Mouse (Mus musculus): Measurements from ENCODE around the gene Pcsk6. TPM values are rescaled to one million over a fixed set of nuclear protein-coding genes. Genes with fewer than 3 reads are reported as not detected.
A peak's percentile ranks its signal among the peaks of the same experiment; 100 is the strongest.
"Not testable (repeated sequence)": the region's sequence is repeated elsewhere in the genome, so short reads cannot be mapped to it uniquely, and the experiment has no call there.

The Pcsk6 gene
- polyA plus RNA-seq, 1 experiment from 2014 or later: 2.1 TPM

DNA sequence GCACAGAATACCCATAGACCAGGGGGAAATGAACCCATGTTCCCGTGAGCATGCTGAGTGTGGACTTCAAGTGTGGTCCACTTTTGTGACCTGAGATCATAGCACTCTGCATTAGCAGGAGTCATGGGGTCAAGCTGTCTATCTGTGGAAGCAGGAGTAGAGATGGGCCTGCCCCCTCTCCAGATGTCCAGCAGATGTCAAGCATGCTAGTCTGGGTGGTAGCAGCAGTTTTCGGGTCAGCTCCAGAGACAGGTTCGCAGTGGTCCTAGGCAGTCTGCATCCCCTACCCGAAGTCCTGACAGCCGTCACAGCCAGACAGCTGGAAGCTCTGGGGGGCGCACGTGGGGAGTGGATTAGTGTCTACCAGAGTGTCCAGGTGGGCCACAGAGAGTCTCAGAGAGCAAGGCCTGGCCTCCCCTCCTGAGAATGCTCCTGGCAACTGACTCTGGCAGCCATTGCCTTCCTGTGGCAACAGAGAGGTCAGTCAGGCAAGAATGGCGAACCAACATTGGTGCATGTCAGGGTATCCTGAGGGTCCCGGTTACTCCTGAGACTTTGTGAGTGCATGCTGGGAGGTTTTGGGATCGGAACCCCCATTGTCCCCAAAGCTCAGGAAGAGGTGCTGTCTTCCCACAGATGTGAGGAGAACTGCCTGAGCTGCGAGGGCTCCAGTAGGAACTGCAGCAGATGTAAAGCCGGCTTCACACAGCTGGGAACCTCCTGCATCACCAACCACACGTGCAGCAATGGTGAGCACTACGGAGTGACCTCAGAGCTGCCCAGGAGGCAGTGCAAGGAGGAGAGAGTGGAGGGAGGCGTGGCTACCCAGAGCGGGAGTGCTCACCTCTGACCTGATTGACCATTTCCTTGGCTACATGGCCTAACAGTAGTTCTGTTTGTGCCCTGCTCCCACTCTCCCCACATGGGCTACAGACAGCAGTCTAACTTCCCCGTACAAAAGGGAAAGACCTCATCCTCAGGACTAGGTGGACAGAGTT is 185.7 kb downstream of the Pcsk6 start:
- H3K4me3 ChIP-seq: no peak overlapping the region
- no peaks in the 10 kb centered on the region for H3K9me3 ChIP-seq
- no peak overlapping the region for H3K9ac ChIP-seq
- no peak overlapping the region for H3K27ac ChIP-seq
- H3K36me3 ChIP-seq: no peaks in the 10 kb centered on the region
- 37% methylated on average over 17 of the region's 17 CpGs for whole genome bisulfite sequencing
- no peak for ATAC-seq (ENCODE audit: insufficient number of reproducible peaks, insufficient read depth, low FRiP score, low TSS enrichment)
- no peaks in the 10 kb centered on the region; the same call in 1 of the 2 replicates for H3K27me3 ChIP-seq
- H3K4me1 ChIP-seq: peaks cover 21% of the 10 kb centered on the region
- H3K4me2 ChIP-seq (replicated peaks): no peak overlapping the region

DNA sequence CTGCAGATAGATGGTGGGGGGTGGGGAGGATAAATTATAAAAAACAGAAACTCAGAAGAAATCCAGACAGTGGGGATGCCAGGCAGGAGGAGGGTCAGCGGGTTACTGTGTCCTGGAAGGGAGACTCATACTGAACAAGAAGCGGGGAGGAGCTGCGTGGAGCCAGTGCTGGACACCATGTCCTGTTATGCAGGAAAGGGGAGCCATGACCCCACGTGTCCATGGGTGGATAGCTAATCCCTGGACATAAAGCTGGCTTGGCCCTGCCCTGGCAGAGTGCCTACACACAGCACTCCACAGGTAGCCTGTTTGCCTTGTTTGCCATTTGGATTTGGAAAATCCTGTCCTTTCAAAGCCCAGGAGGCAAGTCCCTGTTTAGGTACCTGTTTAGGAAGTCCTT is 186.4 kb downstream of the Pcsk6 start:
- Histone ChIP-seq H3K4me3 (no peak overlapping the region), H3K4me2 (replicated peaks) (no peak overlapping the region), H3K27me3 (no peaks in the 10 kb centered on the region; the same call in 1 of the 2 replicates), H3K27ac (no peak overlapping the region), H3K9me3 (no peaks in the 10 kb centered on the region), H3K9ac (no peak overlapping the region), H3K36me3 (no peaks in the 10 kb centered on the region), H3K4me1 (peaks cover 21% of the 10 kb centered on the region)
- ATAC-seq (ENCODE audit: insufficient number of reproducible peaks, insufficient read depth, low FRiP score, low TSS enrichment): no peak
- 54% methylated on average over 4 of the region's 4 CpGs for WGBS

DNA sequence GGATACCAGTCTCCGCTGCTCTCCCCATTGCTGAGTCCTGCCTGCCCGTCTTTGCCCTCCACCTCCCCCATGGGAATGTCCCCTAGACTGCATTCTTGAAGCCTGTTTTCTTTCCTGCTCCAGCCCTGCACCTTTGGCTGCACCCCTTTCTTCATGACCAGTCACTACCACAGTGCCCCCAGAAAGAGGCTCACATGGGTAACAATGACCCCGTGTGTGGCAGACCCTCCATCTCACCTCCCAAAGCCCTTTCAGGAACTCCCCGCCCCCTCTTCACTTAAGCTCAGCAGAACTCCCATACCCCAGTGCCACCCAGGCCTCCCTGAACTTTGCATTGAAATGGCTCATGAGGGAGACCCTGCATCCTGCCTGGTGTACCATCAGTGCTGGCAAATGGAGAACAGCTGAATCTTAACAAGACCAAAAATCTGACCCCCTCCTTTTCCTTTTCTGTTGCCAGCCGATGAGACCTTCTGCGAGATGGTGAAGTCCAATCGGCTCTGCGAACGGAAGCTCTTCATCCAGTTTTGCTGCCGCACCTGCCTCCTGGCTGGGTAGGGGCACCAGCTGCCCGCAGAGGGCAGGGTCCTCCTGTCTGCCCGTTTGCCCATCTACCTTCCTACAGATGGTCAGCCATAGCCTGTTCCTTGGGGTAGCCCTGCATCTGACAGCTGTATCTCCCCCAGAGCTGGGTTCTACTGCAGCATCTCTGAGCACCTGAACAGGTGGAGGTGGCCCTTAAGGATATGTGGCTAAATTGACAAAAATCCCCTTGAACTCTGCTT is 187.1 kb downstream of the Pcsk6 start:
- WGBS: 82% methylated on average over 12 of the region's 12 CpGs
- no peak overlapping the region for H3K9ac ChIP-seq
- no peaks in the 10 kb centered on the region for H3K36me3 ChIP-seq
- H3K27ac ChIP-seq: no peak overlapping the region
- H3K4me1 ChIP-seq: peaks cover 21% of the 10 kb centered on the region
- no peak for ATAC-seq (ENCODE audit: insufficient number of reproducible peaks, insufficient read depth, low FRiP score, low TSS enrichment)
- no peaks in the 10 kb centered on the region for H3K9me3 ChIP-seq
- H3K4me2 ChIP-seq (replicated peaks): no peak overlapping the region
- no peaks in the 10 kb centered on the region; the same call in 1 of the 2 replicates for H3K27me3 ChIP-seq
- no peak overlapping the region for H3K4me3 ChIP-seq

DNA sequence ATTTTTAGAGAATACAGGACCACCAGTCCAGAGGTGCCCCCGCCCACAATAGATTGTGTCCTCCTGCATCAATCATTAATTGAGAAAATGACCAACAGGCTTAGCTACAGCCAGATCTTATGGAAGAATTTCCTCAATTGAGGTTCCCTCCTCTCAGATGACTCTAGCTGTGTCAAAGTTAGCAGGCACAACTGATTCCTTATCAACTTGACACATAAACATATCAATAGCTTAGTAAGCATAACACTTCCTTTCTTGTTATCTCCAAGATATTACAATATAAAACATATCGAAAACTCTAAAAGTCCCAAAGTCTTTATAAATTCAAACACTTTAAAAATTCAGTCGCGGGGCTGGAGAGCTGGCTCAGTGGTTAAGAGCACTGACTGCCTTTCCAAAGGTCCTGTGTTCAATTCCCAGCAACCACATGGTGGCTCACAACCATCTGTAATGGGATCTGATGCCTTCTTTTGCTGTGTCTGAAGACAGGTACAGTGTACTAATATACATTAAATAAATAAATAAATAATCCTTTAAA is 192.5 kb downstream of the Pcsk6 start:
- no peaks in the 10 kb centered on the region for H3K27me3 ChIP-seq
- no peak overlapping the region for H3K4me2 ChIP-seq (replicated peaks)
- WGBS: 82% methylated on average over 4 of the region's 4 CpGs
- H3K36me3 ChIP-seq: no peaks in the 10 kb centered on the region
- H3K4me1 ChIP-seq: no peaks in the 10 kb centered on the region
- no peak overlapping the region for H3K9ac ChIP-seq
- no peak overlapping the region for H3K4me3 ChIP-seq
- no peaks in the 10 kb centered on the region for H3K9me3 ChIP-seq
- no peak for ATAC-seq (ENCODE audit: insufficient number of reproducible peaks, insufficient read depth, low FRiP score, low TSS enrichment)
- no peak overlapping the region for H3K27ac ChIP-seq

DNA sequence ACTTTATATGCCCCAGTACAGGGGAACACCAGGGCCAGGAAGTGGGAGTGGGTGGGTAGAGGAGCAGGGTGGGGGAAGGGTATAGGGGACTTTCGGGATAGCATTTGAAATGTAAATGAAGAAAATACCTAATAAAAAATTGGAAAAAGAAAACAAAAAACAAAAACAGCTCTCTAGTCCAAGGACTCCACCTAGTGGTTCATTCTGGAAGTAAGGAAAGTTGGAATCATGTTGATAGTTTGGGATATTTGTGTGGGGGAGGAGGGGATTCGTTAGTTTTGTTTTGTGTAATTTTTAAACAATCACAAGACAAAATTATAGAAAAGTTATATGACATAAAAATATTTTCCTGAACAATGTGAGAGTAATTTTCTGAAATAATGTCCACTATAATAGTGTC is 193.8 kb downstream of the Pcsk6 start:
- not testable (repeated sequence) for H3K4me1 ChIP-seq; ATAC-seq (ENCODE audit: insufficient number of reproducible peaks, insufficient read depth, low FRiP score, low TSS enrichment); H3K36me3 ChIP-seq; H3K9me3 ChIP-seq; H3K4me3 ChIP-seq; H3K27me3 ChIP-seq; H3K4me2 ChIP-seq (replicated peaks); H3K27ac ChIP-seq; H3K9ac ChIP-seq
- WGBS: 13% methylated on average over 2 of the region's 2 CpGs

DNA sequence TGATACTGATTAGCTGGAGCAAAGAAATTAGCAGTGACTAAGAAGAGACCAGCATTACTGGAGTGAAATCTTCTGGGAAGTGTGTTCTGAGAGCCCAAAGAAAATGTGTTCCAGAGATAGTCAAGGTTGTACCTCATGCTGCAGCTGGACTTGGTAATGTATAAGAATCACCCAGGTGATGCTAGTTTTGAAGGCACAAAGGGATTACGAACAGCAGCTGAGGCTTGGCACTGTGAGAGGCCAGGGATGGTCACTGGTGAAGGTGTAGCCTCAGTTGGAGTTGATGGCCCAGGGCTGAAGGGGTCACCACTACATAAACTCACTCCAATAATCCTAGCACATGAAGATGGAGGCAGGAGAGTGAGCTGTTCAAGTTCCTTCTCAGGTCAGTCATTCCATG is 197.2 kb downstream of the Pcsk6 start, which contains the start of gene Snrpa1:
TSS of gene Snrpa1 (plus strand) at position 301 of the 400 bp plus-strand sequence.
- no peak for ATAC-seq (ENCODE audit: insufficient number of reproducible peaks, insufficient read depth, low FRiP score, low TSS enrichment)
- Histone ChIP-seq H3K36me3 (peaks cover 14% of the 10 kb centered on the region), H3K27me3 (no peaks in the 10 kb centered on the region), H3K27ac (no peak within 1 kb of the TSS), H3K4me3 (peak within 1 kb of the TSS; percentile 90), H3K4me2 (replicated peaks) (peak within 1 kb of the TSS; percentile 83), H3K9me3 (no peaks in the 10 kb centered on the region), H3K4me1 (peaks cover 11% of the 10 kb centered on the region; the same call in 1 of the 2 replicates), H3K9ac (peak within 1 kb of the TSS; percentile 94)
- WGBS: 68% methylated on average over 1 of the region's 1 CpGs

DNA sequence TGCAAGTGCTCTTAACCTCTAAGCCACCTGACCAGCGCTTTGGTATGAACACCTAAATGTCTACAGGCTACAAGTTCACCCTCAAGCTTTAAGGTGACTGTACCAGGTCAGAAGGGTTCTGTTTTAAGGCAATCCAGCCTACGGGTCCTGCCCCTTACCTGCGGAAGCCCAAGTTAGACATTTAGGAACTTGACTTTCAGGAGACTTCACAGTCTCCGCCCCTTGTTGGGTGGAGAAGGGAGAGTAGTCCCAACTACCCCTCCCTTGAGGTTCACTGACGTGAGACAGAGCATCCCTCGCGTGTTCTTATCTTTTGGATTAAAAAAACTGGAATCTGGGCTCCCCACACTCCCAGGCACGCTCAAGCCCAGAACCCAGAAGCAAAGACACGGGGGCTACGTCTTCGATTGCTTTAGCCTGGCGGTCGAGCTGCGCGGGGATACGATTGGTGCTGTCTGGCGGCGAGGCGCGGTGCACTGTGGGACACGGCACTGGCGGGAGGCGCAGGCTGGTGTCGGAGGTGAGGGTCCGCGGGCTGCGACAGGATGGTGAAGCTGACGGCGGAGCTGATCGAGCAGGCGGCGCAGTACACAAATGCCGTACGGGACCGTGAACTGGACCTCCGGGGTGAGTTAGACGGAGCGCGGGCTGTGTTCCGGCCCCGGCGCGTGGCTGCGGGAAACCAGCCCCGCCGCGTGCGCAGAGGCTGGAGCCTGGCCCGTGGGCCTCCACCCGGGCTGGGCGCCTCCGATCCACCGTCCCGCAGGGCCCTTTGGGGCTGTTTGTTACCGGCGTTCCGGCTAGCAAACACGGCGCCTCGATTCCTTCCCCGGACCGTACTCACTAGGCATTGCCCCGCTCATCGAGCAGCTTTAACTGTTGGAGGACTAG is 198.8 kb downstream of the Pcsk6 start:
- ATAC-seq (ENCODE audit: insufficient number of reproducible peaks, insufficient read depth, low FRiP score, low TSS enrichment): peak; percentile 92
- Histone ChIP-seq H3K27me3 (no peaks in the 10 kb centered on the region), H3K4me1 (peaks cover 11% of the 10 kb centered on the region; the same call in 1 of the 2 replicates), H3K36me3 (peaks cover 25% of the 10 kb centered on the region), H3K4me3 (peak overlapping the region; percentile 90), H3K4me2 (replicated peaks) (peak overlapping the region; percentile 83), H3K27ac (peak overlapping the region; percentile 76), H3K9me3 (no peaks in the 10 kb centered on the region), H3K9ac (peak overlapping the region; percentile 94)
- WGBS: under 1% methylated on average over 64 of the region's 64 CpGs

DNA sequence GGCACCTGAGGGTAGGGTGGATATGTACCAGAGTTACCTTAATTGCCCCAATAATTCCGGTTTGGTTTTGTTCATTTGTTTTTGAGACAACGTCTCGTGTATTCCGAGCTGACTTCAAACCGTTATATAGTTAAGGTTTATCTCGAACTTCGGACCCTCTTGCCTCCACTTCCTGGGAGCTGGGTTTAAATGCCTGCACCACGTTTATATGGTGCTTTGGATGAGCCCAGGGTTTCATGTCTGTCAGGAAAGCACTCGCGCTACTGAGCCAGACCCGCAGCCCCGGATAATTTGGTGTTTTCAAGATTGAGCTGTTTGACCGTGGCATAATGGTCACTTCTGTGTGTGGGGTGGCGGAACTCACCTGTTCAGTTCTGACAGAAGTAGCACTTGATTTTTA is 199.5 kb downstream of the Pcsk6 start:
- H3K9me3 ChIP-seq: no peaks in the 10 kb centered on the region
- peaks cover 11% of the 10 kb centered on the region; the same call in 1 of the 2 replicates for H3K4me1 ChIP-seq
- no peak for ATAC-seq (ENCODE audit: insufficient number of reproducible peaks, insufficient read depth, low FRiP score, low TSS enrichment)
- H3K27ac ChIP-seq: no peak overlapping the region
- H3K4me2 ChIP-seq (replicated peaks): peak overlapping the region; percentile 83
- peaks cover 26% of the 10 kb centered on the region for H3K36me3 ChIP-seq
- peak overlapping the region; percentile 90 for H3K4me3 ChIP-seq
- 1% methylated on average over 14 of the region's 14 CpGs for WGBS
- peak overlapping the region; percentile 94 for H3K9ac ChIP-seq
- no peaks in the 10 kb centered on the region for H3K27me3 ChIP-seq

DNA sequence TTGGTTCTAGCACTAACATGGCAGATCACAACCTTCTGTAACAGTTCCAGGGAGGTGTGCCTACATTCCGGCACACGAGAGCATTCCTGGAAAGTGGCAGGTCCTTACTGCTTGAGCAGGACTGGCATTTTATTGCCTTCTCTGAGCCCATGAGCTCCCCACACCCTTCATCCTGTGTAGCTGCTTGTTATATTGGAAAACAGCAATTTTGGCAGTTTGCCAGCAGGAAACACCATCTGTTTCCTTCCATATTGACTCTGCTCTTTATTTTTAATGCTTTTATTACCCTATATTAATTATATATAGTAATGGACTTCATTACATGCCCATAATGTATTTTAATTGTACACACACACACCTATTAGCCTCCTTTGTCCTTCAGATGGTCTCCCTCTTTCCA is 214.9 kb downstream of the Pcsk6 start:
- Histone ChIP-seq H3K9ac (no peak overlapping the region), H3K4me3 (no peak overlapping the region), H3K27me3 (no peaks in the 10 kb centered on the region), H3K27ac (no peak overlapping the region), H3K4me1 (peaks cover 12% of the 10 kb centered on the region), H3K36me3 (peaks cover 53% of the 10 kb centered on the region), H3K4me2 (replicated peaks) (no peak overlapping the region), H3K9me3 (no peaks in the 10 kb centered on the region)
- WGBS: 94% methylated on average over 2 of the region's 2 CpGs
- ATAC-seq (ENCODE audit: insufficient number of reproducible peaks, insufficient read depth, low FRiP score, low TSS enrichment): no peak

DNA sequence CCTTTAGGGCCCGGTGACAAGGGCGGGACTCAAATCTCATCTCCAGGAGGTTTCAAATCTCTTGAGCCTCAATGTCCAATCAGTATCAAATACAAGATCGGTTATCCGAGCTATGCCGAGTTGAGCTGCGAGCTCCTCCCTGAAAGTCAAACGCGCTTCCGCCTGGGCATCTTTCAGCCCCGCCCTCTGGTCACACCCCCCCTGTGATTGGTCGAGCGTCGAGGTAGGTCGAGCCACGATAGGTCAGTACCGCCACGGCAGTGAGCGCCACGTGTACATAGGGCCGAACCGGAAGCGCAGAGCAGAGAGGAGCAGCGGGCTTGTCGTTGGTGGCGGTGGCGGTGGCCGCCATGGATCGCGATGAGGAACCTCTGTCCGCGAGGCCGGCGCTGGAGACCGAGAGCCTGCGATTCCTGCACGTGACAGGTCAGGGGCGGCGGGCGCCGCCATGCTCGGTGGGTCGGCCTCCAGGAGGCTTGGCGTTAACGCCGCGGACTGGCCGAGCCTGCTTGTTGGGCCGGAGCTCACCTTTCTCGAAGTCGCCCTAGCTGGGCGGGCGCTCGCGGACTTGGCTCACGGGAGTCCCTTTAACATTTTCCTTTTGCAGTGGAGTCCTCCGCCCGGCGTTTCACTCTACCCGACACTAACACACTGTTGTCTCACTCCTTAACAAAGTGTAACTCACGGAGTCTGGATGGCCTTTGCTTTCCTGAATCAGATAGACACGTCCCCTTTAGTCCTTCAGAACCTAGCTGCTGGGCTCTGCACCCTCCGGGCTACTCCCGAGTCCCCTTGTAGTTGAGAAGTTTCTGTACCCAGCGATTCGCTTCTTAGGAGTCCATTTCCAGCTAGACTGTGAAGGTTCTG is 218.1 kb downstream of the Pcsk6 start, which contains the start of gene Selenos:
TSS of gene Selenos (plus strand) at position 286 of the 867 bp plus-strand sequence.
- Histone ChIP-seq H3K27ac (peak within 1 kb of the TSS; percentile 78), H3K36me3 (peaks cover 48% of the 10 kb centered on the region), H3K9ac (peak within 1 kb of the TSS; percentile 77), H3K27me3 (no peaks in the 10 kb centered on the region), H3K4me1 (peaks cover 18% of the 10 kb centered on the region), H3K4me2 (replicated peaks) (peak within 1 kb of the TSS; percentile 69), H3K9me3 (no peaks in the 10 kb centered on the region), H3K4me3 (peak within 1 kb of the TSS; percentile 94)
- ATAC-seq (ENCODE audit: insufficient number of reproducible peaks, insufficient read depth, low FRiP score, low TSS enrichment): peak; percentile 99
- under 1% methylated on average over 65 of the region's 65 CpGs for WGBS
